Mouse (Mus musculus) embryo, embryonic 10 days (tissue): ENCODE measurements around the gene Stim2.

Experiments used
- DNase-seq: peaks from one replicate; pipeline ENCODE4 v3.0.0-alpha.2; 2015; ENCODE audit warnings: low spot score

The Stim2 gene

GRCm38 (mm10) chr5:53998146-53998742, at the start of gene Stim2:
Gene Stim2 (plus strand): TSS chr5:53998499.
- DNase-seq = peak; percentile 93

- DNase-seq = no peak
Observed at GRCm38 (mm10) chr5:53948606-53949266, 49.6 kb upstream of the Stim2 start.

- DNase-seq = no peak
Observed at GRCm38 (mm10) chr5:53950189-53950588, 48.1 kb upstream of the Stim2 start.

GRCm38 (mm10) chr5:53953216-53953615, 45.1 kb upstream of the Stim2 start:
- DNase-seq = no peak

- DNase-seq = no peak
Observed at GRCm38 (mm10) chr5:53953797-53954196, 44.5 kb upstream of the Stim2 start.

GRCm38 (mm10) chr5:53955966-53956365, 42.3 kb upstream of the Stim2 start:
- DNase-seq = no peak

- no peak for DNase-seq
Observed at GRCm38 (mm10) chr5:53956396-53957314, 41.6 kb upstream of the Stim2 start.

GRCm38 (mm10) chr5:53957348-53957747, 41.0 kb upstream of the Stim2 start:
- DNase-seq = no peak

GRCm38 (mm10) chr5:53961229-53961628, 37.1 kb upstream of the Stim2 start:
- DNase-seq = no peak

GRCm38 (mm10) chr5:53961830-53962515, 36.3 kb upstream of the Stim2 start:
- no peak for DNase-seq

- no peak for DNase-seq
Observed at GRCm38 (mm10) chr5:53965656-53966055, 32.6 kb upstream of the Stim2 start.

GRCm38 (mm10) chr5:53967560-53967959, 30.7 kb upstream of the Stim2 start:
- DNase-seq = no peak

GRCm38 (mm10) chr5:53970178-53970577, 28.1 kb upstream of the Stim2 start:
- DNase-seq = no peak

GRCm38 (mm10) chr5:53971201-53971600, 27.1 kb upstream of the Stim2 start:
- no peak for DNase-seq

GRCm38 (mm10) chr5:53972905-53973304, 25.4 kb upstream of the Stim2 start:
- no peak for DNase-seq

- DNase-seq = no peak
Observed at GRCm38 (mm10) chr5:53976497-53976896, 21.8 kb upstream of the Stim2 start.

GRCm38 (mm10) chr5:53977060-53977459, 21.2 kb upstream of the Stim2 start:
- DNase-seq = no peak

- no peak for DNase-seq
Observed at GRCm38 (mm10) chr5:53983358-53983757, 14.9 kb upstream of the Stim2 start.

GRCm38 (mm10) chr5:53985632-53986031, 12.7 kb upstream of the Stim2 start:
- DNase-seq = no peak

GRCm38 (mm10) chr5:53987496-53987895, 10.8 kb upstream of the Stim2 start:
- no peak for DNase-seq

- DNase-seq = no peak
Observed at GRCm38 (mm10) chr5:53988053-53988452, 10.2 kb upstream of the Stim2 start.

GRCm38 (mm10) chr5:53992616-53993015, 5.7 kb upstream of the Stim2 start:
- no peak for DNase-seq
